Mouse (Mus musculus) megakaryocyte, embryonic 14.5 days (primary cell): ENCODE measurements around the gene Kcnip1.

Experiments used
- FLI1 ChIP-seq: IDR thresholded peaks from 2 replicates; pipeline ENCODE4 v1.6.1; 2012; ENCODE audit warnings: low read length, inconsistent platforms, mixed read lengths
- GATA1 ChIP-seq: IDR thresholded peaks from 3 replicates; pipeline ENCODE4 v1.6.1; 2012; ENCODE audit warnings: mixed read lengths, low read length, inconsistent platforms, borderline replicate concordance

DNA sequence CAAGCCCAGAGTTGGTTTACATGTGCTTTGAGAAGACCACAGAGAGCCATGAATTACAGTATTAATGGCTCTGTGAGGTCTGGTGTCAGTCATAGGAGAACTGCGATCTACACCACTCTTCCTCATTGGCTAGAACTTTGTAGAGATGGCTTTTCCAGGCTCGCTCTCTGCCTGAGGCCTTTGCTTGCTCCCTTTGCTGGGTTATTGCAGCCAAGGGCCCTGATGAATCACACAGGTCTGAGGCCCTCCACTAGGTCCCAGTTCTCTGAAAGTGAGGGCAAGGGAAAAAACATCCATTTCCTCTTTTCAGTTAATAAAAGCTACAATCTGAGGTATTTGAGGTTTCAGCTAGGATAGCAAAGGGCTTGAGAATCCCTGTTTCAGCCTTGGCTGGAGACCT, 329.4 kb downstream of the Kcnip1 start:
- no peak for TF ChIP-seq FLI1
- TF ChIP-seq GATA1, result no peak
